Mouse (Mus musculus) forebrain, embryonic 10.5 days (tissue): ENCODE data around the gene Naa20. TPM values are rescaled to one million over a fixed set of nuclear protein-coding genes. Genes with fewer than 3 reads are reported as not detected.

ENCODE experiments used
- DNase-seq: peaks from one replicate; pipeline ENCODE4 v3.0.0-alpha.2; 2017; ENCODE audit warnings: low spot score; ENCODE audit errors: extremely low spot score
- H3K27ac ChIP-seq: fragments of 300-500 bp; sonication (generic); 2 replicates; pipeline ENCODE4 v1.5.1; 2016; ENCODE audit warnings: mild to moderate bottlenecking
- H3K27me3 ChIP-seq: fragments of 300-500 bp; sonication (generic); 2 replicates; pipeline ENCODE4 v1.6.1; 2016; ENCODE audit warnings: mild to moderate bottlenecking; ENCODE audit not compliant: poor library complexity, severe bottlenecking
- H3K36me3 ChIP-seq: fragments of 300-500 bp; sonication (generic); replicated peaks from 2 replicates; pipeline ENCODE4 v1.6.1; 2016; ENCODE audit warnings: mild to moderate bottlenecking, moderate library complexity
- H3K4me1 ChIP-seq: fragments of 300-500 bp; sonication (generic); 2 replicates; pipeline ENCODE4 v1.6.1; 2016
- H3K4me3 ChIP-seq: fragments of 300-500 bp; sonication (generic); 2 replicates; pipeline ENCODE4 v1.5.1; 2016; ENCODE audit warnings: mild to moderate bottlenecking, moderate library complexity
- H3K9me3 ChIP-seq: fragments of 300-500 bp; sonication (generic); 2 replicates; pipeline ENCODE4 v1.6.1; 2016; ENCODE audit warnings: mild to moderate bottlenecking, moderate library complexity
- WGBS: fragments of 180-500 bp; shearing (Covaris S2); methylation state at CpG from one replicate; pipeline ENCODE4 v1.1.7; 2016; 5-methylcytosine and 5-hydroxymethylcytosine counted together
- polyA plus RNA-seq: library from polyadenylated mRNA; unstranded; fragments of >200 nt; fragmentation: Nextera tagmentation; extraction: Ambion mirVana; gene quantifications from 2 replicates; pipeline ENCODE4 v1.2.1, GENCODE M21; 2016

The Naa20 gene
- polyA plus RNA-seq, 1 experiment from 2014 or later, result 155 TPM

DNA sequence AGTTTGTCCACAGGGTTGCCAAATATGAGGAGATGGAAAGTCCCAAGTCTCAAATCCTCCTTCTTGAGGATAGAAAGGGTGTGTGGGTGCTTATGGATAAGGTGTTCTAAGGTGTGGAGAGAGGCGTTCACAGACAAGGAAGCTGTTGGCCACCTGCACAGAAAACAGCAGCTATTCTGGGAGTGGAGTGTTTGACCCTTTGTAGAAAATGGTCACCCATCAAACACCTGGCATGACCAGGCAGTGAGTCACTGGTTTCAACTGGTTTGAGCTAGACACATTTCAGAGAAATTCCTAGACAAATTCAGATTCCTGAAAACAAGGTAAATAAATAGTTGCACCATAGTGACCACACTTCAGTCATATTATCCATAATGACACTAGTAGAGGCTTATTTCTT is 29.8 kb upstream of the Naa20 start:
- H3K9me3 ChIP-seq, result peaks cover 1% of the 10 kb centered on the region; the same call in 1 of the 2 replicates
- no peak overlapping the region for H3K27ac ChIP-seq
- 97% methylated on average over 1 of the region's 1 CpGs for WGBS
- no peak overlapping the region for H3K4me3 ChIP-seq
- no peaks in the 10 kb centered on the region for H3K4me1 ChIP-seq
- H3K27me3 ChIP-seq, result no peaks in the 10 kb centered on the region
- DNase-seq, result no peak
- 0 out of 2 replicates have a peak, but pooled peaks cover 5% of the 10 kb centered on the region for H3K36me3 ChIP-seq

DNA sequence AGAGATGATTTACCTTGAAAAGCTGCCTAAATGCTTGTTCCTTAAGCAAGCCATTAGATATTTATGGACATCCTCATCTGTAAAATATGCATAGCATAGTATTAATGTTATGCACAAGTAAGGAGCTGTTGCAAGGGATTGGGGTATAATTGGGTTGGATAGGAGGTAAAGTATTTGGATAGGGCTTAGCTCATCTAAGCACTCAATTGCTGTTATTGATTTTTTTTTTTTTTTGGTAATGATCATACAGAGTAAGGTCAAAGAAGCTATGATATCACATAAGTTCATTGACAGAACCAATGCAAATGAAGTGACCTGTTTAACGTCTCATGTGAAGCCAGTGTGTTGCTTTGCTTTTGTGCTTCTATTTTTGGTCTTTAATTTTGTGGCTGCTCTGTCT is 27.9 kb upstream of the Naa20 start:
- H3K9me3 ChIP-seq, result no peaks in the 10 kb centered on the region
- no peaks in the 10 kb centered on the region for H3K27me3 ChIP-seq
- no peak overlapping the region for H3K27ac ChIP-seq
- no peak overlapping the region for H3K4me3 ChIP-seq
- H3K4me1 ChIP-seq, result no peaks in the 10 kb centered on the region
- H3K36me3 ChIP-seq, result peaks cover 11% of the 10 kb centered on the region; the same call in 1 of the 2 replicates
- no peak for DNase-seq
- 90% methylated on average over 1 of the region's 1 CpGs for WGBS

- 76% methylated on average over 3 of the region's 3 CpGs for WGBS
Observed at GRCm38 (mm10) chr2:145874879-145875482, 26.9 kb upstream of the Naa20 start.

GRCm38 (mm10) chr2:145877191-145877590 is 24.7 kb upstream of the Naa20 start:
- no peak for DNase-seq
- no peaks in the 10 kb centered on the region; the same call in 1 of the 2 replicates for H3K4me1 ChIP-seq
- H3K4me3 ChIP-seq, result no peak overlapping the region

More at GRCm38 (mm10) chr2:145874879-145875482, 26.9 kb upstream of the Naa20 start:
- Histone ChIP-seq H3K27ac (no peak overlapping the region), H3K9me3 (no peaks in the 10 kb centered on the region), H3K4me1 (no peaks in the 10 kb centered on the region), H3K27me3 (no peaks in the 10 kb centered on the region), H3K36me3 (peaks cover 14% of the 10 kb centered on the region; the same call in 1 of the 2 replicates), H3K4me3 (no peak overlapping the region)
- DNase-seq, result no peak

DNA sequence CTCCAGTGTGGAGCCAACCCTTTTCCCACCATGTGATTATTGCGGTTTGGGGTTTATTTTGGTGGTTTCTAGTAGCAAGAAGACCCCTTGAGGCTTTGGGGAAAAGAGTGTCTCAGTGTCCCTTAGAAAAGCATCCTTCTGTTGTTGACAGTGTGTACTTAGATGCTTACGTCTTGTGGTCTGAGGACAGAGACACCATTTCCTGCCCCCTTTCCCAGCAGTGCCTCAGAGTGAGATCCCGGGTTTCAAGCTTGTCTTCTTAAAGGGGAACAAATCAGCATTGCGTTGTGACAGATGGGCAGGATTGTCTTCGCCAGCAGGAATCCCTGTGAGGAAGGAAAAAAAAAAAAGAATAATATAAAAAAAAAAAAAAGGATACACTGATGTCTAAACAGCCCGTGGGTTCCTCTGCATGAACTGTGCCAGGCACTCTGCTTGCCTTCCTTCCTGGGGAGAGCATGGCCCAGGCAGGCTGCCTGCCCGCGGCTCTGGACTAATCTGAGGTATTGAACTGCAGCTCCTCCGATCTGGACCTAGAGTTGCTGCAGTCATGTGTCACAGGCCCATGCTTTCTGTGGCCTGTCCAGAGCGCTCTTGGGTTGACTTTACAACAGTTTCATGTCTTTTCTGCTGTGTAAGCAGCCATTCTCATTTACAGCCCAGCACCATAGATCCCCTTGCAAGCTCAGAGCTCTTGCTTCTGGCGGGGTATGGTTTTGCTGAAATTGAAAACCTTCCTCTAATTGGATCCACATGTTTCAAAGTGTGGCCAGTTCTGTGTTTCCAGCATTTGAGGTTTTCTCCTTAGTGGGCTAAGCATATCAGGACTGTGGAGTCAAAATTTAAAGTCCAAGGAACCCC is 20.8 kb upstream of the Naa20 start:
- Histone ChIP-seq H3K4me3 (no peak overlapping the region), H3K27me3 (no peaks in the 10 kb centered on the region), H3K4me1 (peaks cover 25% of the 10 kb centered on the region), H3K9me3 (no peaks in the 10 kb centered on the region), H3K36me3 (peaks cover 30% of the 10 kb centered on the region), H3K27ac (peak overlapping the region; percentile 57; the same call in 1 of the 2 replicates)
- no peak for DNase-seq
- WGBS, result 69% methylated on average over 11 of the region's 11 CpGs

More at GRCm38 (mm10) chr2:145877191-145877590, 24.7 kb upstream of the Naa20 start:
- H3K36me3 ChIP-seq, result peaks cover 22% of the 10 kb centered on the region
- 90% methylated on average over 3 of the region's 3 CpGs for WGBS
- no peaks in the 10 kb centered on the region for H3K9me3 ChIP-seq
- H3K27me3 ChIP-seq, result no peaks in the 10 kb centered on the region
- no peak overlapping the region for H3K27ac ChIP-seq

DNA sequence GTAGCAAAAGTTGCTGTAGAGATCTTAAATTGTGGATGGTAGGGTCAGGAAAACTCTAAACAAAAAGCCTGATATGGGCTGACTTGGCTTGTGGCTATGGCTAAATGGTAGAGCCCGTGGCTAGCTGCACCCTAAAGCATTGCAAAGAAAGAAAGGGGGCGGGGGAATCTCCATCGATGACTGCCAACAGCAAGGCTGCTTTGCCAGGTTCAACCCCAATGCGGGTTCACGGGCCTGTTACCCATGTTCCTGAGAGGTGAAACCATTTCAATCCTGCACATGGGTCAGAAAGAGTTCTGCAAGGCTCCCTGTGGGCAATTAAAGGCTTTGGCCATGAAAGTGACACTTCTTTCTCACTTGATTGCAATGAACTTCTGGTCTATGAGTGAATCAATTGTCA is 20.0 kb upstream of the Naa20 start:
- WGBS, result 87% methylated on average over 5 of the region's 5 CpGs
- Histone ChIP-seq H3K27me3 (no peaks in the 10 kb centered on the region), H3K9me3 (no peaks in the 10 kb centered on the region), H3K4me1 (peaks cover 25% of the 10 kb centered on the region), H3K36me3 (peaks cover 30% of the 10 kb centered on the region), H3K4me3 (no peak overlapping the region), H3K27ac (peak overlapping the region; percentile 48; the same call in 1 of the 2 replicates)
- DNase-seq, result no peak

- no peak for DNase-seq
- Histone ChIP-seq H3K4me3 (no peak overlapping the region), H3K4me1 (peaks cover 25% of the 10 kb centered on the region), H3K27me3 (no peaks in the 10 kb centered on the region), H3K27ac (no peak overlapping the region), H3K9me3 (no peaks in the 10 kb centered on the region), H3K36me3 (peaks cover 27% of the 10 kb centered on the region)
- WGBS, result 25% methylated on average over 2 of the region's 2 CpGs
Observed at GRCm38 (mm10) chr2:145882398-145882797, 19.5 kb upstream of the Naa20 start.

- Histone ChIP-seq H3K4me1 (peaks cover 25% of the 10 kb centered on the region), H3K36me3 (peaks cover 19% of the 10 kb centered on the region), H3K4me3 (no peak overlapping the region), H3K27ac (peak overlapping the region; percentile 79), H3K27me3 (no peaks in the 10 kb centered on the region), H3K9me3 (no peaks in the 10 kb centered on the region)
- 41% methylated on average over 17 of the region's 17 CpGs for WGBS
- no peak for DNase-seq
Observed at GRCm38 (mm10) chr2:145884036-145884912, 17.6 kb upstream of the Naa20 start.

DNA sequence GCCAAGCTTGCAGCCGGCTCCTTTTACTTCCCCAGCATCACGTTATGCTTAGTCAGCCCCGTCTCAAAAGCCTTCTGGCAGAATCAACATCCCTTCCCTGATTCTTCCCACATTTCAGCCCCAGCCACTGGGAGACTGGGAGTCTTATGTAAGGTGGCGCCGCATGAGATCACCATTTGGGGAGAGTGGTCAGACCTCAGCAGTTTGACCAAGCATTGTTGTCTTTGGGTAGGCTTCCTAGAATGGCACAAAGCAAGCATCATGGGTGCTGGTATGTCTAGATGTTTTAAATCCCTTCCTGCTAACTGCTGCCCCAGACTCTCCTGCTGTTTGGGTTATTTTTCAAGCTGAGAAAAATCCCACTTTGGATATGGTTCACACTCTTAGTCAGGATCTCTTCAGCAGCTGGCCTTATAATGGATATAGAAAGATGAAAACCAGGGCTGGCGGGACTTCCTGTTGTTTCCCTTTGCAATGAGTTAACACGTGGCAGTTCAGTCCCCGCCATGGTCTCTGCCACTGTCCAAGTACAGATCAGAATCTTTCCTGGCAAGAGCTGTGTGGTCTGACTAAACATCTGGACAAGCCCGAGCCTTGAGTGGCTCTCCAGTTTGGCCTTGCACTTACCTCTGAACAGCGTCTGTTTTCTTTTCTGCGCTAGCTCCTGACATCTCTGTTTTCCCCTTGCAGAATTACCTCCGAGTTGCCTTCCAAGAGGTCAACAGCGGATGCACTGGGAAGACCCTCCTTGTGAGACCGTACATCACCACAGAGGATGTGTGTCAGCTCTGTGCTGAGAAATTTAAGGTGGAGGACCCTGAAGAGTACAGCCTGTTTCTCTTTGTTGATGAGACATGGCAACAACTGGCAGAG is 16.8 kb upstream of the Naa20 start:
- H3K27me3 ChIP-seq, result no peaks in the 10 kb centered on the region
- H3K36me3 ChIP-seq, result peaks cover 15% of the 10 kb centered on the region
- peak overlapping the region; percentile 79 for H3K27ac ChIP-seq
- DNase-seq, result no peak
- no peak overlapping the region for H3K4me3 ChIP-seq
- peaks cover 25% of the 10 kb centered on the region for H3K4me1 ChIP-seq
- H3K9me3 ChIP-seq, result no peaks in the 10 kb centered on the region
- 79% methylated on average over 14 of the region's 14 CpGs for WGBS

- Histone ChIP-seq H3K27ac (no peak overlapping the region), H3K4me1 (peaks cover 24% of the 10 kb centered on the region), H3K4me3 (no peak overlapping the region), H3K36me3 (0 out of 2 replicates have a peak, but pooled peaks cover 8% of the 10 kb centered on the region), H3K27me3 (no peaks in the 10 kb centered on the region), H3K9me3 (no peaks in the 10 kb centered on the region)
- 72% methylated on average over 14 of the region's 14 CpGs for WGBS
- no peak for DNase-seq
Observed at GRCm38 (mm10) chr2:145887937-145888765, 13.7 kb upstream of the Naa20 start.
